ENCODE assay signal across 27 mouse cellular contexts in genomic region chr15:21393080-21393479, GRCm38 (mm10).
"Had no signal": no experiment of that assay in that cellular context is flagged by ENCODE, and none has a peak within 500 bp of the region (broad histone marks: within the 10 kb centered on the region; RNA-seq: fewer than 3 reads in every experiment).

No protein-coding gene starts in this region.

- H3K27me3 ChIP-seq: heart, embryonic 13.5 days; heart, embryonic 15.5 days; hindbrain, embryonic 12.5 days; hindbrain, embryonic 15.5 days; kidney, embryonic 15.5 days; limb, embryonic 13.5 days; limb, embryonic 15.5 days; liver, embryonic 12.5 days had no signal

- DNase-seq: gastrocnemius, postnatal 14 days; gastrocnemius, postnatal 36 days; heart, adult 11 months; heart, adult 2 months; heart, postnatal 14 days; heart, postnatal 36 days; kidney, adult 11 months; kidney, adult 2 months; kidney, adult 9 months; kidney, postnatal 14 days; kidney, postnatal 36 days; layer of hippocampus, adult 9-11 months; layer of hippocampus, postnatal 36 days; left cerebral cortex, postnatal 4 days had no signal

- H3K9me3 ChIP-seq: heart, embryonic 13.5 days; heart, embryonic 15.5 days; hindbrain, embryonic 12.5 days; hindbrain, embryonic 15.5 days; kidney, embryonic 15.5 days; limb, embryonic 13.5 days; limb, embryonic 15.5 days; liver, embryonic 12.5 days had no signal

- H3K27ac ChIP-seq: heart, adult 2 months; heart, embryonic 13.5 days; heart, embryonic 15.5 days; hindbrain, embryonic 12.5 days; hindbrain, embryonic 15.5 days; hindbrain, postnatal 0 days; kidney, embryonic 15.5 days; kidney, postnatal 0 days; limb, embryonic 13.5 days; limb, embryonic 15.5 days; liver, embryonic 12.5 days; liver, embryonic 14.5 days had no signal

- H3K4me1 ChIP-seq: heart, embryonic 13.5 days; heart, embryonic 15.5 days; hindbrain, embryonic 12.5 days; hindbrain, embryonic 15.5 days; kidney, embryonic 15.5 days; limb, embryonic 13.5 days; limb, embryonic 15.5 days; liver, embryonic 12.5 days had no signal

- ATAC-seq: hindbrain, postnatal 0 days; intestine, embryonic 16.5 days; liver, embryonic 12.5 days had no signal

- H3K36me3 ChIP-seq: heart, embryonic 13.5 days; heart, embryonic 15.5 days; hindbrain, embryonic 12.5 days; hindbrain, embryonic 15.5 days; kidney, embryonic 15.5 days; limb, embryonic 13.5 days; limb, embryonic 15.5 days; liver, embryonic 12.5 days had no signal

- H3K9ac ChIP-seq: heart, embryonic 13.5 days; heart, embryonic 15.5 days; hindbrain, embryonic 12.5 days; hindbrain, embryonic 15.5 days; kidney, embryonic 15.5 days; limb, embryonic 13.5 days; limb, embryonic 15.5 days; liver, embryonic 12.5 days; liver, embryonic 14.5 days had no signal

- H3K4me3 ChIP-seq: heart, adult 2 months; heart, embryonic 13.5 days; heart, embryonic 15.5 days; hindbrain, embryonic 12.5 days; hindbrain, embryonic 15.5 days; kidney, embryonic 15.5 days; limb, embryonic 13.5 days; limb, embryonic 15.5 days; liver, embryonic 12.5 days had no signal

- H3K4me2 ChIP-seq: heart, embryonic 11.5 days; heart, embryonic 13.5 days; heart, embryonic 15.5 days; hindbrain, embryonic 12.5 days; hindbrain, embryonic 15.5 days; kidney, embryonic 15.5 days; limb, embryonic 13.5 days; limb, embryonic 15.5 days; liver, embryonic 12.5 days had no signal
